Mouse (Mus musculus): ENCODE measurements around the gene Supt4a. TPM values are rescaled to one million over a fixed set of nuclear protein-coding genes. Genes with fewer than 3 reads are reported as not detected.

Supt4a gene
- polyA plus RNA-seq (2015; fragmentation: Nextera tagmentation; extraction: Ambion mirVana): 116 and 119 TPM in 2 replicates

- H3K36me3 ChIP-seq (ENCODE audit: control insufficient read depth, insufficient read depth, low read length): peaks cover 5% of the 10 kb centered on the region; the same call in 1 of the 2 replicates
- H3K9ac ChIP-seq (ENCODE audit: low read length): peak within 1 kb of the TSS; percentile 82
- ATAC-seq (ENCODE audit: insufficient read depth, low FRiP score): peak; percentile 94
- H3K4me1 ChIP-seq (ENCODE audit: control insufficient read depth, insufficient read depth, low read length): peaks cover 7% of the 10 kb centered on the region
- under 1% methylated on average over 57 of the region's 57 CpGs for WGBS
- H3K4me2 ChIP-seq (ENCODE audit: low read depth, low read length): peak within 1 kb of the TSS; percentile 78
- no peaks in the 10 kb centered on the region for H3K9me3 ChIP-seq (replicated peaks; ENCODE audit: control insufficient read depth, low read length)
- H3K27me3 ChIP-seq (ENCODE audit: control insufficient read depth, insufficient read depth, low read length): no peaks in the 10 kb centered on the region
- peak within 1 kb of the TSS; percentile 75 for H3K27ac ChIP-seq (ENCODE audit: low read length)
- peak within 1 kb of the TSS; percentile 85 for H3K4me3 ChIP-seq (replicated peaks; ENCODE audit: low read length)
Measured at GRCm38 (mm10) chr11:87737175-87737740, at the start of gene Supt4a. TSS of gene Supt4a (plus strand) at chr11:87737552.

- 67% methylated on average over 11 of the region's 11 CpGs for WGBS
- Histone ChIP-seq H3K4me3 (replicated peaks; ENCODE audit: low read length) (no peak overlapping the region), H3K9ac (ENCODE audit: low read length) (peak overlapping the region; percentile 29; the same call in 1 of the 2 replicates), H3K4me2 (ENCODE audit: low read depth, low read length) (peak overlapping the region; percentile 34; the same call in 1 of the 2 replicates), H3K27ac (ENCODE audit: low read length) (peak overlapping the region; percentile 77), H3K36me3 (ENCODE audit: control insufficient read depth, insufficient read depth, low read length) (no peaks in the 10 kb centered on the region), H3K27me3 (ENCODE audit: control insufficient read depth, insufficient read depth, low read length) (no peaks in the 10 kb centered on the region), H3K9me3 (replicated peaks; ENCODE audit: control insufficient read depth, low read length) (no peaks in the 10 kb centered on the region), H3K4me1 (ENCODE audit: control insufficient read depth, insufficient read depth, low read length) (peaks cover 23% of the 10 kb centered on the region)
- ATAC-seq (ENCODE audit: insufficient read depth, low FRiP score): no peak
Measured at GRCm38 (mm10) chr11:87688478-87689203, 48.7 kb upstream of the Supt4a start.

- Histone ChIP-seq H3K9ac (ENCODE audit: low read length) (peak overlapping the region; percentile 33; the same call in 1 of the 2 replicates), H3K4me3 (replicated peaks; ENCODE audit: low read length) (peak overlapping the region; percentile 7; the same call in 1 of the 2 replicates), H3K27ac (ENCODE audit: low read length) (peak overlapping the region; percentile 93), H3K36me3 (ENCODE audit: control insufficient read depth, insufficient read depth, low read length) (no peaks in the 10 kb centered on the region), H3K4me2 (ENCODE audit: low read depth, low read length) (peak overlapping the region; percentile 42), H3K4me1 (ENCODE audit: control insufficient read depth, insufficient read depth, low read length) (peaks cover 23% of the 10 kb centered on the region), H3K9me3 (replicated peaks; ENCODE audit: control insufficient read depth, low read length) (no peaks in the 10 kb centered on the region), H3K27me3 (ENCODE audit: control insufficient read depth, insufficient read depth, low read length) (no peaks in the 10 kb centered on the region)
- ATAC-seq (ENCODE audit: insufficient read depth, low FRiP score): peak; percentile 87
- WGBS: 4% methylated on average over 7 of the region's 7 CpGs
Measured at GRCm38 (mm10) chr11:87689402-87689808, 47.9 kb upstream of the Supt4a start.

GRCm38 (mm10) chr11:87690054-87690740, 47.2 kb upstream of the Supt4a start:
- no peaks in the 10 kb centered on the region for H3K9me3 ChIP-seq (replicated peaks; ENCODE audit: control insufficient read depth, low read length)
- H3K9ac ChIP-seq (ENCODE audit: low read length): peak overlapping the region; percentile 33; the same call in 1 of the 2 replicates
- H3K27ac ChIP-seq (ENCODE audit: low read length): peak overlapping the region; percentile 93
- peak overlapping the region; percentile 7 for H3K4me3 ChIP-seq (replicated peaks; ENCODE audit: low read length)
- H3K4me2 ChIP-seq (ENCODE audit: low read depth, low read length): peak overlapping the region; percentile 42
- no peaks in the 10 kb centered on the region for H3K27me3 ChIP-seq (ENCODE audit: control insufficient read depth, insufficient read depth, low read length)
- H3K36me3 ChIP-seq (ENCODE audit: control insufficient read depth, insufficient read depth, low read length): no peaks in the 10 kb centered on the region
- WGBS: 40% methylated on average over 16 of the region's 16 CpGs
- peak; percentile 56; the same call in 1 of the 2 replicates for ATAC-seq (ENCODE audit: insufficient read depth, low FRiP score)
- H3K4me1 ChIP-seq (ENCODE audit: control insufficient read depth, insufficient read depth, low read length): peaks cover 23% of the 10 kb centered on the region

GRCm38 (mm10) chr11:87697131-87697682, 40.1 kb upstream of the Supt4a start:
- 44% methylated on average over 14 of the region's 14 CpGs for WGBS
- ATAC-seq (ENCODE audit: insufficient read depth, low FRiP score): peak; percentile 91

GRCm38 (mm10) chr11:87698126-87698525, 39.2 kb upstream of the Supt4a start:
- no peak for ATAC-seq (ENCODE audit: insufficient read depth, low FRiP score)
- H3K4me3 ChIP-seq (replicated peaks; ENCODE audit: low read length): no peak overlapping the region
- H3K4me2 ChIP-seq (ENCODE audit: low read depth, low read length): no peak overlapping the region
- 80% methylated on average over 4 of the region's 4 CpGs for WGBS
- no peak overlapping the region for H3K27ac ChIP-seq (ENCODE audit: low read length)
- no peaks in the 10 kb centered on the region for H3K36me3 ChIP-seq (ENCODE audit: control insufficient read depth, insufficient read depth, low read length)
- H3K27me3 ChIP-seq (ENCODE audit: control insufficient read depth, insufficient read depth, low read length): no peaks in the 10 kb centered on the region
- no peak overlapping the region for H3K9ac ChIP-seq (ENCODE audit: low read length)
- H3K4me1 ChIP-seq (ENCODE audit: control insufficient read depth, insufficient read depth, low read length): no peaks in the 10 kb centered on the region; the same call in 1 of the 2 replicates
- H3K9me3 ChIP-seq (replicated peaks; ENCODE audit: control insufficient read depth, low read length): no peaks in the 10 kb centered on the region

More at GRCm38 (mm10) chr11:87697131-87697682, 40.1 kb upstream of the Supt4a start:
- Histone ChIP-seq H3K4me1 (ENCODE audit: control insufficient read depth, insufficient read depth, low read length) (no peaks in the 10 kb centered on the region; the same call in 1 of the 2 replicates), H3K9ac (ENCODE audit: low read length) (no peak overlapping the region), H3K4me3 (replicated peaks; ENCODE audit: low read length) (no peak overlapping the region), H3K27me3 (ENCODE audit: control insufficient read depth, insufficient read depth, low read length) (no peaks in the 10 kb centered on the region), H3K36me3 (ENCODE audit: control insufficient read depth, insufficient read depth, low read length) (no peaks in the 10 kb centered on the region), H3K9me3 (replicated peaks; ENCODE audit: control insufficient read depth, low read length) (no peaks in the 10 kb centered on the region), H3K4me2 (ENCODE audit: low read depth, low read length) (no peak overlapping the region), H3K27ac (ENCODE audit: low read length) (peak overlapping the region; percentile 59)

GRCm38 (mm10) chr11:87701108-87701507, 36.2 kb upstream of the Supt4a start:
- Histone ChIP-seq H3K4me1 (ENCODE audit: control insufficient read depth, insufficient read depth, low read length) (peaks cover 6% of the 10 kb centered on the region; the same call in 1 of the 2 replicates), H3K4me2 (ENCODE audit: low read depth, low read length) (no peak overlapping the region), H3K4me3 (replicated peaks; ENCODE audit: low read length) (no peak overlapping the region), H3K27me3 (ENCODE audit: control insufficient read depth, insufficient read depth, low read length) (no peaks in the 10 kb centered on the region), H3K9me3 (replicated peaks; ENCODE audit: control insufficient read depth, low read length) (no peaks in the 10 kb centered on the region), H3K36me3 (ENCODE audit: control insufficient read depth, insufficient read depth, low read length) (no peaks in the 10 kb centered on the region), H3K9ac (ENCODE audit: low read length) (no peak overlapping the region), H3K27ac (ENCODE audit: low read length) (no peak overlapping the region)
- no peak for ATAC-seq (ENCODE audit: insufficient read depth, low FRiP score)
- WGBS: 60% methylated on average over 6 of the region's 6 CpGs

GRCm38 (mm10) chr11:87701877-87702620, 35.3 kb upstream of the Supt4a start:
- ATAC-seq (ENCODE audit: insufficient read depth, low FRiP score): no peak
- no peaks in the 10 kb centered on the region for H3K9me3 ChIP-seq (replicated peaks; ENCODE audit: control insufficient read depth, low read length)
- 67% methylated on average over 14 of the region's 14 CpGs for WGBS
- peaks cover 6% of the 10 kb centered on the region; the same call in 1 of the 2 replicates for H3K4me1 ChIP-seq (ENCODE audit: control insufficient read depth, insufficient read depth, low read length)
- peak overlapping the region; percentile 10; the same call in 1 of the 2 replicates for H3K27ac ChIP-seq (ENCODE audit: low read length)
- H3K36me3 ChIP-seq (ENCODE audit: control insufficient read depth, insufficient read depth, low read length): no peaks in the 10 kb centered on the region
- no peaks in the 10 kb centered on the region for H3K27me3 ChIP-seq (ENCODE audit: control insufficient read depth, insufficient read depth, low read length)
- H3K4me2 ChIP-seq (ENCODE audit: low read depth, low read length): no peak overlapping the region
- H3K9ac ChIP-seq (ENCODE audit: low read length): no peak overlapping the region
- no peak overlapping the region for H3K4me3 ChIP-seq (replicated peaks; ENCODE audit: low read length)
